Comparison of ENCODE assay signal across 8 mouse cellular contexts in genomic region chr10:7212537-7212936, GRCm38 (mm10). TPM values are rescaled to one million over a fixed set of nuclear protein-coding genes. Genes with fewer than 3 reads are reported as not detected.
A peak's percentile ranks its signal among the peaks of the same experiment; 100 is the strongest.
DNase-seq lines count a peak whose midpoint lies in the region; ATAC-seq lines count a peak whose summit lies in the region.

No protein-coding gene starts in this region.

- peaks cover 40% of the 10 kb centered on the region for H3K4me1 ChIP-seq in forebrain, embryonic 10.5 days
- H3K4me1 ChIP-seq in intestine, embryonic 16.5 days (ENCODE audit: control insufficient read depth, insufficient read depth, low read length): peaks cover 33% of the 10 kb centered on the region

- peak overlapping the region; percentile 77 for H3K4me3 ChIP-seq in forebrain, embryonic 10.5 days
- peak overlapping the region; percentile 87 for H3K4me3 ChIP-seq in intestine, embryonic 16.5 days (ENCODE audit: low read length)

- H3K36me3 ChIP-seq in forebrain, embryonic 10.5 days (replicated peaks): no peaks in the 10 kb centered on the region; the same call in 1 of the 2 replicates
- no peaks in the 10 kb centered on the region for H3K36me3 ChIP-seq in intestine, embryonic 16.5 days (ENCODE audit: control insufficient read depth, insufficient read depth, low read length)

- H3K27ac ChIP-seq in forebrain, embryonic 10.5 days: peak overlapping the region; percentile 91
- peak overlapping the region; percentile 92 for H3K27ac ChIP-seq in intestine, embryonic 16.5 days (ENCODE audit: low read length)

- WGBS in forebrain, embryonic 10.5 days: 30% methylated on average over 10 of the region's 10 CpGs
- WGBS in intestine, embryonic 16.5 days: 8% methylated on average over 10 of the region's 10 CpGs

- H3K4me2 ChIP-seq in intestine, embryonic 16.5 days (ENCODE audit: low read depth, low read length): peak overlapping the region; percentile 70

- H3K27me3 ChIP-seq in forebrain, embryonic 10.5 days (ENCODE audit: poor library complexity, severe bottlenecking): no peaks in the 10 kb centered on the region
- no peaks in the 10 kb centered on the region for H3K27me3 ChIP-seq in intestine, embryonic 16.5 days (replicated peaks; ENCODE audit: control insufficient read depth, insufficient read depth, low read length)

- no peaks in the 10 kb centered on the region for H3K9me3 ChIP-seq in forebrain, embryonic 10.5 days
- H3K9me3 ChIP-seq in intestine, embryonic 16.5 days (ENCODE audit: control insufficient read depth, low read length): no peaks in the 10 kb centered on the region

- H3K9ac ChIP-seq in intestine, embryonic 16.5 days (ENCODE audit: low read depth, low read length): peak overlapping the region; percentile 91

- peak; percentile 80 to 85 for DNase-seq in kidney, adult 8-10 months
- DNase-seq in kidney, postnatal 4 days: no peak
- DNase-seq in MN1 (ENCODE audit: low spot score): peak; percentile 50
- no peak for DNase-seq in forebrain, embryonic 10.5 days (ENCODE audit: extremely low spot score, low spot score)
- no peak for DNase-seq in right cerebral cortex, adult 2 months (ENCODE audit: low spot score in 2 of 2)
- no peak for DNase-seq in spleen, postnatal 4 days (ENCODE audit: low spot score in 2 of 2)

- ATAC-seq in intestine, embryonic 16.5 days: peak; percentile 59
- peak; percentile 6 for ATAC-seq in megakaryocyte progenitor cell, adult 5-6 weeks (replicated peaks; ENCODE audit: poor library complexity)

RNA-seq across cellular contexts. Expression of gene Cnksr3, which starts 0.5 kb away (rescaled TPM):
- polyA plus RNA-seq in forebrain, embryonic 10.5 days (2016; fragmentation: Nextera tagmentation; extraction: Ambion mirVana): 9.3 and 9.5 TPM in 2 replicates
- polyA plus RNA-seq in intestine, embryonic 16.5 days (2015; fragmentation: Nextera tagmentation; extraction: Ambion mirVana): 13.4 and 14.2 TPM in 2 replicates
- total RNA-seq in megakaryocyte progenitor cell, adult 5-6 weeks (2015): 6.5 and 9.8 TPM in 2 replicates
- 4.9 and 5.1 TPM in 2 replicates for total RNA-seq in megakaryocyte progenitor cell, adult 5-6 weeks (2017)

Comparison
In these comparisons a context has a peak if more than half of its experiments do, and no peak if none do; other contexts are left out.
1. DNase-seq: peak in kidney, adult 8-10 months (2 of 2) and MN1 (single experiment); none in kidney, postnatal 4 days (0 of 2), forebrain, embryonic 10.5 days (single experiment), right cerebral cortex, adult 2 months (0 of 2) and spleen, postnatal 4 days (0 of 2).